Mouse (Mus musculus) forebrain, embryonic 15.5 days (tissue): ENCODE measurements around the gene Rtl10. TPM values are rescaled to one million over a fixed set of nuclear protein-coding genes. Genes with fewer than 3 reads are reported as not detected.

Experiments used
- ATAC-seq: fragments of 200-750 bp; cut with Nextera tagmentation; replicated peaks from 2 replicates; pipeline ENCODE4 v1.8.0; 2017; ENCODE audit warnings: mild to moderate bottlenecking, moderate TSS enrichment, moderate library complexity
- H3K27ac ChIP-seq: fragments of 300-500 bp; sonication (generic); replicated peaks from 2 replicates; pipeline ENCODE4 v1.5.1; 2015; ENCODE audit warnings: mild to moderate bottlenecking, inconsistent platforms
- H3K27me3 ChIP-seq: fragments of 300-500 bp; sonication (generic); 2 replicates; pipeline ENCODE4 v1.6.1; 2015; ENCODE audit warnings: inconsistent platforms
- H3K36me3 ChIP-seq: fragments of 300-500 bp; sonication (generic); 2 replicates; pipeline ENCODE4 v1.6.1; 2015; ENCODE audit warnings: mild to moderate bottlenecking, inconsistent platforms
- H3K4me1 ChIP-seq: fragments of 300-500 bp; sonication (generic); 2 replicates; pipeline ENCODE4 v1.6.1; 2015; ENCODE audit warnings: inconsistent platforms
- H3K4me2 ChIP-seq: fragments of 300-500 bp; sonication (generic); replicated peaks from 2 replicates; pipeline ENCODE4 v1.6.1; 2015; ENCODE audit warnings: mild to moderate bottlenecking, inconsistent platforms
- H3K4me3 ChIP-seq: fragments of 300-500 bp; sonication (generic); 2 replicates; pipeline ENCODE4 v1.5.1; 2015; ENCODE audit warnings: mild to moderate bottlenecking, inconsistent platforms
- H3K9ac ChIP-seq: fragments of 300-500 bp; sonication (generic); replicated peaks from 2 replicates; pipeline ENCODE4 v1.6.1; 2015; ENCODE audit warnings: mild to moderate bottlenecking, inconsistent platforms
- H3K9me3 ChIP-seq: fragments of 300-500 bp; sonication (generic); 2 replicates; pipeline ENCODE4 v1.6.1; 2016; ENCODE audit warnings: inconsistent platforms
- WGBS: fragments of 180-500 bp; shearing (Covaris S2); methylation state at CpG from one replicate; pipeline ENCODE4 v1.1.7; 2015; ENCODE audit warnings: mixed read lengths; 5-methylcytosine and 5-hydroxymethylcytosine counted together
- polyA plus RNA-seq: library from polyadenylated mRNA; unstranded; fragments of >200 nt; fragmentation: Nextera tagmentation; extraction: Ambion mirVana; gene quantifications from 2 replicates; pipeline ENCODE4 v1.2.1, GENCODE M21; 2015

Gene Rtl10
- polyA plus RNA-seq, 1 experiment from 2014 or later, result 3.4 TPM

DNA sequence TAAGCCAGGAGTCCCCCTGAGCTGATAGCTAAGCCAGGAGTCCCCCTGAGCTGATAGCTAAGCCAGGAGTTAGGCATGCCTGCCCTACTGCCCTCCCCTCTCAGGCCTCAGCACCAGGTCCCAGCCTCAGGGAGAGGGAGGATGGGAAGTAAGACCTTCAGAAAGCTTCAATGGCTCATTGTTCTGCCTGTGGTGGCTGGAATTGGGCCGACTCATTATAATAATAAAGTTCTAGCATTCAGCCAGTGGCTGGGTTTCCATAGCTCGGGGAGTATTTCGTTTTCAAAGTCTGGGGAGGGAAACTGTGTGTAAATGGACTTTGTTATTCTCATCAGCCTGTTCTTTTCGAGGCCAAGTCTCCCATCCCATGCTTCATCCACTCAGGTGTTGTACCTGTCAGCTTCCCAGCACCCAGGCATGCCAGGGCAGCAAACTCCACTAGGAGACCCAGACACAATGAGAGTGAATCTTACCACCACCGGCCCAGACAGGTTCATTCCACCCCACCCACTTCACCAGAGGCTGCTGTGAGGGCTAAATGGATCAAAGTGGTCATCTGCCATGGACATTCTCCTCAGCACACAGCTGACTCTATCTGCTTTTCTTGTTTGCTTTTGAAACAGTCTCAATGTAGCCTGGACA, 13.8 kb upstream of the Rtl10 start:
- Histone ChIP-seq H3K9ac (no peak overlapping the region), H3K4me2 (no peak overlapping the region), H3K27ac (no peak overlapping the region), H3K9me3 (no peaks in the 10 kb centered on the region), H3K36me3 (no peaks in the 10 kb centered on the region), H3K4me1 (peaks cover 7% of the 10 kb centered on the region), H3K4me3 (no peak overlapping the region), H3K27me3 (no peaks in the 10 kb centered on the region)
- ATAC-seq, result 0 out of 2 replicates have a peak, but pooled peaks have one; percentile 61
- WGBS, result 10% methylated on average over 5 of the region's 5 CpGs

DNA sequence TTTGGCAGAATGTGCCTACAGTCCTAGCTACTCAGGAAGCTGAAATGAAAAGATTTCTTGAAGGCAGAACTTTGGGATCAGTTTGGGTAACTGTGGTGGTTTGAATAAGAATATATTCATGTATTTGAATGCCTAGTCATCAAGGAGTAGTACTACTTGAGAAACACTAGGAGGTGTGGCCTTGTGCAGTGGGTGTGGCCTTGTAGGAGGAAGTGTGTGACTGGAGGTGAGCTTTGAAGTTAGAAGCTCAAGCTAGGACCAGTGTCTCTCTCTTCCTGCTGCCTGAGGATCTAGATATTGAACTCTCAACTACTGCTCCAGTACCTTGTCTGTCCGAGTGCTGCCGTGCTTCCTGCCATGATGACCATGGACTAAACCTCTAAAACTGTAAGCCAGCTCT, 12.6 kb upstream of the Rtl10 start:
- 100% methylated on average over 2 of the region's 2 CpGs for WGBS
- Histone ChIP-seq H3K36me3 (no peaks in the 10 kb centered on the region), H3K4me1 (peaks cover 7% of the 10 kb centered on the region), H3K4me2 (no peak overlapping the region), H3K9me3 (no peaks in the 10 kb centered on the region), H3K27ac (no peak overlapping the region), H3K27me3 (no peaks in the 10 kb centered on the region), H3K9ac (no peak overlapping the region), H3K4me3 (no peak overlapping the region)
- no peak for ATAC-seq

DNA sequence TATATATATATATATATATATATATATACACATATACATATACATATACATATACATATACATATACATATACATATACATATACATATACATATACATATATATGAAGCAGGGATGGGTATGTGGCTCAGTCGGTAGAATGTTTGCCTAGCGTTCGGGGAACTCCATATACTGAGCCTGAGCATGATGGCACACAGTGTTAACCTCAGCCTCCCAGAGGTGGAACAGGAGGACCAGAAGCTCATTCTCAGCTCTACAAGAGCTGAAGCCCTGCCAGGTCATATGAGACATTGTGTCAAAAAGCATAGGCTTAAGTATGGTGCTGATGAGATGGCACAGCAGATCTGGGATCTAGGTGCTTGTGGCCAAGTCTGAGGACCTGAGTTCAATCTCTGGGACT, 8.4 kb upstream of the Rtl10 start:
- Histone ChIP-seq H3K27ac (no peak overlapping the region), H3K36me3 (no peaks in the 10 kb centered on the region), H3K27me3 (no peaks in the 10 kb centered on the region), H3K9ac (no peak overlapping the region), H3K9me3 (no peaks in the 10 kb centered on the region), H3K4me2 (no peak overlapping the region), H3K4me3 (no peak overlapping the region), H3K4me1 (no peaks in the 10 kb centered on the region)
- WGBS, result 99% methylated on average over 3 of the region's 3 CpGs
- ATAC-seq, result no peak

DNA sequence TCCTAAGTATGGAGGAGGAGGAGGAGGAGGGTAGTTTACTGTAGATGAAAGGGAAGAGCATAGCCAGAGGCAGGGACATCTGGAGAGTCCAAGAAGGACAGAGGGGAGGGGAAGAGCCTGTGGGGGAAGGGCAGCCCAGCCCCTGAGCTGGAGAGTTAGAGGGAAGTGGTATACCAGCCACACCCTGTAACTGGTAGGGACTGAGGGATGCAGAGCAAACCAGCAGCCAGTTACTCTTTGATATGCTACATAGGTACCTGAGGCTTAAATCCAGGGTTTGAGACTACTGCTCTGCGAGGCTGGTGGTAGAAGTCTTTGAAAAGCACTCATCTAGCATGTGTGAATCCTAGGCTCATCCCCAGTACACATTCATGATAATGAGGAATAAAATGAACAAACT, 7.8 kb upstream of the Rtl10 start:
- H3K27me3 ChIP-seq, result no peaks in the 10 kb centered on the region
- no peak overlapping the region for H3K27ac ChIP-seq
- no peaks in the 10 kb centered on the region for H3K4me1 ChIP-seq
- no peak overlapping the region for H3K4me3 ChIP-seq
- no peaks in the 10 kb centered on the region for H3K36me3 ChIP-seq
- H3K4me2 ChIP-seq, result no peak overlapping the region
- H3K9ac ChIP-seq, result no peak overlapping the region
- no peaks in the 10 kb centered on the region for H3K9me3 ChIP-seq
- 79% methylated on average over 1 of the region's 1 CpGs for WGBS
- ATAC-seq, result no peak

DNA sequence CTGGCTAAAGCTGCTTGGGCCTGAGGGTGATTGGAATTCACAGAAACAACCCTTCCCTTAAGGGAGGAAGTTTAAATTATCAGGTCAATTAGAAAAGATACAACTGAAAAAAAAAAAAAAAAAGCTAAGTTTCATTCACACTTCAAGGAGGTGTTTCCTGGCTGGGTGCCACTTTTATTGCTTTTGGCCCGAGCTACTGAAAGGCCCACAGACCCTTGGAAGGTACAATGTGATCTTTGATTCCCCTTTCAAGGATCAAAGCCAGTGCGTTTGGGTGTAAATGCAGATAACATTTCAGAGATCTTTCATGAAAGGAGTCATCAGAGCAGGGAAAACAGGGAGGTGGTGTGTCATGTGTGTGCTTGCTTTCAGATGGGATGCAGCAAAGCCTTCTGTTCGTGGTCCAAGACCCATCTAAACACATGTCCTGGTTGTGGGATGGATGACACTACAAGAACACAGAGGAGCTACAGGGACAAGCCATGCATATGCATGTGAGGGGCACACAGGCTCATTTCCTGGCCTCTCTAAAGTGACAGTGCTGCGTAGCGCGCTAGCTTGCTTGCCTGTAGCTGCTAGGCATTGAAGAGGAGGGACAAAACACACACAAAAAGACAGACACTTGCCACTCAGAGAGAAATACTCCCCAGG, 711 bp upstream of the Rtl10 start:
- peaks cover 15% of the 10 kb centered on the region for H3K36me3 ChIP-seq
- peak overlapping the region; percentile 83 for H3K9ac ChIP-seq
- H3K4me1 ChIP-seq, result peaks cover 23% of the 10 kb centered on the region
- WGBS, result 3% methylated on average over 6 of the region's 6 CpGs
- H3K27me3 ChIP-seq, result no peaks in the 10 kb centered on the region
- peak overlapping the region; percentile 84 for H3K4me2 ChIP-seq
- no peaks in the 10 kb centered on the region for H3K9me3 ChIP-seq
- peak overlapping the region; percentile 94 for H3K27ac ChIP-seq
- H3K4me3 ChIP-seq, result peak overlapping the region; percentile 59
- ATAC-seq, result no peak

DNA sequence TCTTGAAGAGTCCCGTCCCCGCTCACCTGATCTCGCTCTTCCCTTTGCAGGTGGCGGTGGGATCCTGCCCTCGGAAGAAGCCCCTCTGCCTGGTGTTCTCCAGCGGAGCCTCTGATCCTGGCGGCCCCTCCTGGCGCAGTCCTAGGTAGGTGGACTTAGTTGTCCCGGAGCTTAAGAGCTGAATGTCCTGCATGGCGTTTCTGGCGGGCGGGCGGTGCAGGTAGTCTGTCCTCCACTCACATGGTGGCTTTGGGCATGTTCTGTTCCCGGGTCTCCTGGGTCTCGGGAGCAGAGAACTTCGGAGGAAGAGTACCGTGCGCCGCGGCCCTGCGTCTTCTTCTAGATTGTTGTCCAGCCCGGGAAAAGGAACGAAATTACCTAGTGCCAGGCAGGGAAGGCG, 295 bp downstream of the Rtl10 start:
- ATAC-seq, result no peak
- WGBS, result under 1% methylated on average over 24 of the region's 24 CpGs

DNA sequence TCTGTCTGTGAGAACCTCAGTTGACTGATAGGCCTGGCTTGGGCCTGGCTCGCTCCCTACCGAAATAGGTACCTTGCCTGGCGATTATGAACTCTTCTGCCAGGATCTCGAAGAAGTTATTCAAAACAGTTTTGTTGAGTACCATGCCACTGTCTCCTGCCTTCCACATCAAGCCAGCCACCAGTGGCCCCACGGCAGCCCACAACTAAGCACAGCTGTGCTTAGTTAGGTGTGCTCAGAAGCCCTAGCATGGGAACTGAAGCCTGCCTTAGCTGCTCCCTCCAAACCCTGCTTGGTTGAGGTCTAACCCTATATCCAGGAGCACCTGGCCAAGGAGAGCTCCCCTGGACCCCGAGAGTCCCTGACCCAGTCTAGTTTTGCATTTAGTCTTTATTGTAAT, 2.8 kb downstream of the Rtl10 start:
- WGBS, result 95% methylated on average over 6 of the region's 6 CpGs
- Histone ChIP-seq H3K4me1 (peaks cover 23% of the 10 kb centered on the region), H3K4me2 (no peak overlapping the region), H3K4me3 (no peak overlapping the region), H3K9ac (no peak overlapping the region), H3K27me3 (no peaks in the 10 kb centered on the region), H3K27ac (no peak overlapping the region), H3K9me3 (no peaks in the 10 kb centered on the region), H3K36me3 (peaks cover 15% of the 10 kb centered on the region)
- ATAC-seq, result no peak

More for the DNA sequence above, 295 bp downstream of the Rtl10 start:
- peaks cover 23% of the 10 kb centered on the region for H3K4me1 ChIP-seq
- H3K36me3 ChIP-seq, result peaks cover 15% of the 10 kb centered on the region
- peak overlapping the region; percentile 84 for H3K4me2 ChIP-seq
- H3K9me3 ChIP-seq, result no peaks in the 10 kb centered on the region
- peak overlapping the region; percentile 59 for H3K4me3 ChIP-seq
- peak overlapping the region; percentile 94; the same call in 1 of the 2 replicates for H3K27ac ChIP-seq
- H3K9ac ChIP-seq, result peak overlapping the region; percentile 83
- H3K27me3 ChIP-seq, result no peaks in the 10 kb centered on the region

DNA sequence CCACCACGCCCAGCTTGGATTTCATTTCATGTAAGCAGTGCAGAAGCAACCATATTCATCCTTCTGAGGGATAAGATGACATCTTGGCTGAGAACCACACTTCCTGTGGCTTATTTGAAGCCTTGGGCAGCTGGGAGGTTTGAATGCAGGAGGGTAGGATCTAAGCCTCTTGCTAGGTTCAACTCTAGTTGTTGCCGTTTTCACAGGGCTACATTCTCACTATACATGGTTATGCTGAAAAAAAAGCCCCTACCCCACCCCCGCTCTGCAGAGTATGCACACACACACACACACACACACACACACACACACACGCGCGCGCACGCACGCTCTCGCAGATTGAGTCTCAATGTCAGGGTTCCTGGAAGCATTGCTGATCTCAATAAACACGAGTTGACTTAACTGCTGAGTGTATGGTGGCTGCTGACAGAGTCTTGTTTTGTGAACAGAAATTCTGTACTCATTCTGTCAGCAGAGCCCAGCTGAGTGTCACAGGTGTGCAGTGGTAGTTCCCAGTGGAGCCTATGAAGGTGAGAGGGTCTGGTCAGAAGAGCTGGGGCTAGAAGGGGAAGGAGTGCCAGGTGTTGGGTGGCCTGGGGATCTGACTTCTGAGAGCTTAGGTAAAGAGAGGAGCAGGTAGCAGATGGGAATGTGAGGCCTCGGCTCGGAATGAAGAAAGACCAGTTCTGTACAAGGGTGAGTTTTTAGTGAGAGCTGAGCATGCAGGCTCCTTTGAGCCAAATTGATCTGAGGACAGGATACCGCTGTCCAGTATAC, 5.1 kb downstream of the Rtl10 start:
- H3K4me1 ChIP-seq, result peaks cover 14% of the 10 kb centered on the region
- no peak overlapping the region for H3K4me2 ChIP-seq
- no peak overlapping the region for H3K4me3 ChIP-seq
- H3K9me3 ChIP-seq, result no peaks in the 10 kb centered on the region
- H3K27me3 ChIP-seq, result no peaks in the 10 kb centered on the region
- no peak for ATAC-seq
- WGBS, result 95% methylated on average over 14 of the region's 14 CpGs
- peaks cover 15% of the 10 kb centered on the region for H3K36me3 ChIP-seq
- no peak overlapping the region for H3K27ac ChIP-seq
- no peak overlapping the region for H3K9ac ChIP-seq

DNA sequence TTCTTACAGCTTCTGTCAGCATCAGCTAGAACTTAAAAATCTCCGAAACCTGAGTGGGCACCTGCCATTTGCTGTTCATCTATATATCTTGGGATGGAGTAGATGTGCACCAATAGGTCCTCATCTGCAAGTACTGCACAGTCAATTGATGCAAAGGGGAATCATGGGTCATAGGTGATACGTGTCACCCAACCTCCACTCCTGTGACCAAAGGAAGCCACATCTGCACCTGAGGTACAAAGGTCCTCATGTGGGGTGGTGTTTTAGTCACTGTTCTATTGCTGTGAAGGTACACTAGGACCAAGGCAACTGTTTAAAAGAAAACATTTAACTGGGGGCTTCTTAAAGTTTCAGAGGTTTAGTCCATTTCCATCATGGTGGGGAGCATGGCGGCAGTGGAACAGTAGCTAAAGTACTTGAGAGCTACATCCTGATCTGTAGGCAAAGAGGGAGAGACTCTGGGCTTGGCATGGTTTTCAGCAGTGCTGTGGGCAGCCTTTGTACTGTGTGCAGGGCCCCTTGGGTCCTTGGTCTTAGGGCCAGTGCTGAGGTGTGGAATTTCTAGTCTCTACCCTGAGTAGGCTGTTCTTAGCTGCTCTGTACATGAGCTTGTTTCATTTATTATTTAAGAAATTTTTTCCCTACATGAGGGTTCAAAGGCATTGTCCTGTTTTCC, 8.0 kb downstream of the Rtl10 start:
- H3K4me2 ChIP-seq, result no peak overlapping the region
- no peaks in the 10 kb centered on the region for H3K27me3 ChIP-seq
- 96% methylated on average over 3 of the region's 3 CpGs for WGBS
- no peaks in the 10 kb centered on the region for H3K4me1 ChIP-seq
- ATAC-seq, result no peak
- H3K9ac ChIP-seq, result no peak overlapping the region
- H3K27ac ChIP-seq, result no peak overlapping the region
- no peak overlapping the region for H3K4me3 ChIP-seq
- peaks cover 5% of the 10 kb centered on the region for H3K36me3 ChIP-seq
- no peaks in the 10 kb centered on the region for H3K9me3 ChIP-seq

DNA sequence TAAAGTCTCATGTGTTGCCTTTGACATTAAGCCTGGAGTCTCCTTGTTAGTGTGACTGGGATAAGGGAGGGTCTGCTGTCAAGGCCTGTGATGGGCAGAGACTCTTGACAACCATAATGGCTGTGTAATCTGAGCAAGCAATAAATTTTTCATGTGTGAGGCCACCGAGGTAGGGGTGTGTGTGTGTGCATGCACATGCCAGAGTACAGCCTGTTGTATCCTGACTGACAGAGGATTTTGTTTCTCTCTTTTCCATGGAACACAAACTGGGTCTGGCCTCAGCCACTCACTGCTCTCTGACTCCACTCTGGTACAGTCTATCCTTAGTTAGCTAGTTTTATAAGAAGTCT, 8.5 kb downstream of the Rtl10 start:
- Histone ChIP-seq H3K4me3 (no peak overlapping the region), H3K9ac (no peak overlapping the region), H3K27me3 (no peaks in the 10 kb centered on the region), H3K27ac (no peak overlapping the region), H3K4me2 (no peak overlapping the region), H3K4me1 (no peaks in the 10 kb centered on the region), H3K9me3 (no peaks in the 10 kb centered on the region), H3K36me3 (peaks cover under 1% of the 10 kb centered on the region; the same call in 1 of the 2 replicates)
- no peak for ATAC-seq
- 71% methylated on average over 1 of the region's 1 CpGs for WGBS

DNA sequence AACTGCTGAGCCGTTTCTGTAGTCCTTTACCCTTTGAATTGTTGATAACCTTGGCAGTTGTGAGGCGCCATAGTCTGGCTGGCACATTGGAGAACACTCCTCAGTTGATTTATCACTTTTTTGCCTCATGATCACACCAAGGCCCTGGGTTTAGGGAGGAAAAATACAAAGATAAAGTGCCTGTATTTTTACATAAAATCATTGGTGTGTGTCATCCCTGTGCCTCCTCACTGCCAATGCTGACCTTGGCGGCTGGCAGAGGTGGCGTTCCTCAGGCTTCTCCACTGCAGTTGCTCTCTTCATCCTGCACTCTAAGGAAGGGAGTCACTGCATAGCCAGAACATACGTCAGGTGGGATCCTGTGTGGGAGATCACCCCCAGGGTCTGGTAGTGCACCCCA, 13.0 kb downstream of the Rtl10 start:
- Histone ChIP-seq H3K27ac (no peak overlapping the region), H3K36me3 (no peaks in the 10 kb centered on the region), H3K4me3 (no peak overlapping the region), H3K9me3 (no peaks in the 10 kb centered on the region), H3K4me1 (no peaks in the 10 kb centered on the region), H3K27me3 (no peaks in the 10 kb centered on the region), H3K9ac (no peak overlapping the region), H3K4me2 (no peak overlapping the region)
- 86% methylated on average over 5 of the region's 5 CpGs for WGBS
- no peak for ATAC-seq

DNA sequence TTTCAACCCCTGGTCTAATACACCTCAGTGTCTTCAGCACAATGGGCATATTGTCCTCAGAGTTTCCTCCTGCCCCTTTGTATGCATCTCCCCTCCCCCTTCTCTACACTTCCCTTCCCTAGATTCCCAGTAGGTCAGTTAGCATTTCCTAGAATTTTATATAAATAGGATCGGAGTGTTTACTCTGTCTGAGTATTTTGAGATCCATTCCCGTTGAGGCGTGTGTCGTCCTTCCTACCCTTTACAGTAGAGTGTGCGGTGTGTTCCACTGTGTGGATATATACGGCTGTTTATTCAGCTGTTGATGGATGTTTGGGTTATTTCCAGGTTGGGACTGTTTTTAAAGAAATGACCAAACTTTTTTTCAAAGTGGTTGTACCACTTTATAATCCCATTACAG, 14.8 kb downstream of the Rtl10 start:
- Histone ChIP-seq H3K27me3 (no peaks in the 10 kb centered on the region), H3K4me2 (no peak overlapping the region), H3K27ac (no peak overlapping the region), H3K4me1 (no peaks in the 10 kb centered on the region), H3K36me3 (no peaks in the 10 kb centered on the region), H3K9me3 (no peaks in the 10 kb centered on the region), H3K4me3 (no peak overlapping the region), H3K9ac (no peak overlapping the region)
- no peak for ATAC-seq
- WGBS, result 85% methylated on average over 6 of the region's 6 CpGs
